Mouse (Mus musculus): ENCODE measurements at regions not wholly inside any gene's neighbourhood (a gene's known extent, or its start where the extent isn't known, plus 50 kb on each side); places are given as distances from the start of the nearest gene placed in this dataset.

DNA sequence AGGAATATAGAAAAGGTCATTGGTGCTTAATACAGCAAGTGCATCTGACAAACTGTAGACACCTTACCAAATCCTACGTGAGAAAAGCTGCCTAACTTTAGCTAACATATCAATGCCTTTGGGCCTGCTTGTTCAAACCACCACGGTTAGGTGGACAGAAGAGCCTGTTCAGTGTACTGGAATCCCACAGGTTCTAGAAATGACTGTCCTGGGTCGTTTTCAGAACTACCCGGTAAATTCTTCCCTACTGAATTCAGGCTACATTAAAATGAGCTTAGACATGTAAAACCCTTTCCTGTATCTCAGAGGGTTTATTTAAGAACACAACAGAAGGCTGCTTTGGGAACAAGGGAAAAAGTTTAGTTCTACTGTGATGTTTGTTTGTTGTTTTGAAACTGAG, 59.5 kb upstream of the Rcn1 start:
- TF ChIP-seq CTCF (IDR thresholded peaks at IDR 0.05; ENCODE audit: insufficient read depth, low read length) (no peak), POLR2A (IDR thresholded peaks at IDR 0.05; ENCODE audit: borderline replicate concordance, extremely low read depth, low read depth, low read length) (no peak)

Data from lung, adult 2 months (tissue).